Mouse (Mus musculus): ENCODE data around the gene Tox2.

DNA sequence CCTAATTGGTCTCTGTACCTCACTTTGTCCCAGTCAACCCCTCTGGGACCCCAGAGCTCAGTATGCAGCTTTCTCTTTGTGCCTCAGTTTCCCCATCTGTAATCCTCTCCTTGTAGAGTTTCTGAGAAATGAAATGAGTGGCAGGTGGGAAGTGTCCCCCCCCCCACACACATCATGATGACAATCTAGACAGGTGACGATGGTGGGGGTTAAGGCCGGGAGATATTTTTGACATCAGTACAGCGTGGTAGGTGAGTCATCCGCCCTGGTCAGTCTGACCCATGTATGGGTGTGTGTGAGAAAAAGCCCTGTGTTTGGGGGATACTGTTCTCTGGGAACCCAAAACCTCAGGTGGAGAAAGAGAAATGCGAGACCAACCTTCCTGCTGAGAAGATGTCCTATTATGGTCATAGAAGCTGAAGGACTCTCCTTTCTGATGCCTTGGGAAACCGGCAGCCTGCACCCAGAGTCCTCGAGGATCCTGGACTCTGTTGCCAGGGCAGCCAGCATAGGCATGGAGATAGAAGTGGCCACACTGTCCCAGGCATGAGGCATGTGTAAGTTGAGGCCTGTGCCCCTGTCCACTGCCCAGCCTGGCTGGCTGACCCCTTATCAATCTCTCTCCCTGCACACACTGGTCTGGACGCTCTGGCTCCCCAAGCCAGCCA, 144.7 kb downstream of the Tox2 start:
- TF ChIP-seq POLR2A (IDR thresholded peaks at IDR 0.05; ENCODE audit: borderline replicate concordance, control insufficient read depth, low read depth, low read length) = no peak
- no peak for TF ChIP-seq CTCF (IDR thresholded peaks at IDR 0.05; ENCODE audit: control insufficient read depth, insufficient read depth, low read length)
